Mouse (Mus musculus) cortical plate, adult 2 months (tissue): ENCODE measurements around the gene Prelid1. TPM values are rescaled to one million over a fixed set of nuclear protein-coding genes. Genes with fewer than 3 reads are reported as not detected.

Experiments used
- H3K27ac ChIP-seq: fragments of 200-500 bp; 2 replicates; pipeline ENCODE4 v1.5.1; 2012; ENCODE audit warnings: low read length, control low read depth, inconsistent platforms; ENCODE audit not compliant: insufficient read depth
- H3K4me1 ChIP-seq: fragments of 200-500 bp; 2 replicates; pipeline ENCODE4 v1.6.1; 2011; ENCODE audit warnings: low read length; ENCODE audit not compliant: control insufficient read depth, insufficient read depth
- H3K4me3 ChIP-seq: fragments of 200-500 bp; 2 replicates; pipeline ENCODE4 v1.5.1; 2011; ENCODE audit warnings: mild to moderate bottlenecking, low read length, control low read depth; ENCODE audit not compliant: insufficient read depth
- CTCF ChIP-seq: fragments of 200-500 bp; IDR thresholded peaks from 2 replicates; pipeline ENCODE4 v1.5.1; 2011; ENCODE audit warnings: mild to moderate bottlenecking, control low read depth, low read length; ENCODE audit not compliant: insufficient read depth; ENCODE audit errors: extremely low read depth
- POLR2A ChIP-seq: fragments of 200-500 bp; IDR thresholded peaks from 2 replicates; pipeline ENCODE4 v1.6.1; 2011; ENCODE audit warnings: mild to moderate bottlenecking, low read length, control low read depth; ENCODE audit not compliant: insufficient read depth; ENCODE audit errors: extremely low read depth
- polyA plus RNA-seq: library from polyadenylated mRNA; depleted of rRNA; stranded (reverse); fragments of >200 nt; gene quantifications from 2 replicates; pipeline ENCODE4 v1.2.3, GENCODE M21; 2012; rRNA removed

Prelid1 gene
- polyA plus RNA-seq, 1 experiment = 177 TPM

GRCm38 (mm10) chr13:55374206-55374924, 54.1 kb downstream of the Prelid1 start:
- Histone ChIP-seq H3K4me3 (no peak overlapping the region), H3K4me1 (0 out of 2 replicates have a peak, but pooled peaks cover 1% of the 10 kb centered on the region), H3K27ac (no peak overlapping the region)
- TF ChIP-seq POLR2A (no peak), CTCF (no peak)

Other genes starting within 250 kb of the Prelid1 start
- 17.2 and 18.7 TPM in 2 replicates for gene Uimc1, start 220.2 kb upstream of the Prelid1 start, polyA plus RNA-seq
- gene Zfp346, start 215.2 kb upstream of the Prelid1 start, polyA plus RNA-seq = 41.0 and 41.1 TPM in 2 replicates
- gene Gm17617, start 187.0 kb upstream of the Prelid1 start, polyA plus RNA-seq = not detected in 2 replicates
- gene Fgfr4, start 167.9 kb upstream of the Prelid1 start, polyA plus RNA-seq = 0.08 and 0.10 TPM in 2 replicates
- 37.4 and 38.0 TPM in 2 replicates for gene Nsd1, start 110.7 kb upstream of the Prelid1 start, polyA plus RNA-seq
- gene Rab24, start 1.4 kb downstream of the Prelid1 start, polyA plus RNA-seq = 148 and 163 TPM in 2 replicates
- gene Mxd3, start 9.3 kb downstream of the Prelid1 start, polyA plus RNA-seq = 1.2 and 1.9 TPM in 2 replicates
- gene Lman2, start 42.3 kb downstream of the Prelid1 start, polyA plus RNA-seq = 53.0 and 57.0 TPM in 2 replicates
- gene Rgs14, start 49.2 kb downstream of the Prelid1 start, polyA plus RNA-seq = 40.2 and 44.9 TPM in 2 replicates
- 0.21 and 0.30 TPM in 2 replicates for gene Slc34a1, start 77.7 kb downstream of the Prelid1 start, polyA plus RNA-seq
- gene Pfn3, start 94.7 kb downstream of the Prelid1 start, polyA plus RNA-seq = 0.40 and 0.56 TPM in 2 replicates
- 0.63 and 1.0 TPM in 2 replicates for gene F12, start 106.3 kb downstream of the Prelid1 start, polyA plus RNA-seq
- 75.3 and 80.1 TPM in 2 replicates for gene Grk6, start 124.6 kb downstream of the Prelid1 start, polyA plus RNA-seq
- gene Prr7, start 143.8 kb downstream of the Prelid1 start, polyA plus RNA-seq = 68.1 and 73.5 TPM in 2 replicates
- 336 and 368 TPM in 2 replicates for gene Dbn1, start 167.6 kb downstream of the Prelid1 start, polyA plus RNA-seq
- gene Pdlim7, start 193.2 kb downstream of the Prelid1 start, polyA plus RNA-seq = 168 and 171 TPM in 2 replicates
- gene Dok3, start 208.8 kb downstream of the Prelid1 start, polyA plus RNA-seq = 15.6 and 16.8 TPM in 2 replicates
- 81.1 and 87.4 TPM in 2 replicates for gene Ddx41, start 216.2 kb downstream of the Prelid1 start, polyA plus RNA-seq